Mouse (Mus musculus) bone marrow, adult 2 months (tissue): Measurements from ENCODE around the gene Ap5z1.

Source experiments
- CTCF ChIP-seq: fragments of 200-500 bp; IDR thresholded peaks from 2 replicates; pipeline ENCODE4 v1.5.1; 2011; ENCODE audit warnings: low read length, control low read depth; ENCODE audit not compliant: control insufficient read depth, insufficient read depth
- POLR2A ChIP-seq: fragments of 200-500 bp; IDR thresholded peaks from 2 replicates; pipeline ENCODE4 v1.6.1; 2011; ENCODE audit warnings: low read depth, mild to moderate bottlenecking, control low read depth, low read length, borderline replicate concordance; ENCODE audit not compliant: control insufficient read depth

- no peak for TF ChIP-seq CTCF
- no peak for TF ChIP-seq POLR2A
Measured at GRCm38 (mm10) chr5:142521195-142521866, 57.6 kb downstream of the Ap5z1 start.
